Mouse (Mus musculus): ENCODE measurements at regions not wholly inside any gene's neighbourhood (a gene's known extent, or its start where the extent isn't known, plus 50 kb on each side); places are given as distances from the start of the nearest gene placed in this dataset.

DNA sequence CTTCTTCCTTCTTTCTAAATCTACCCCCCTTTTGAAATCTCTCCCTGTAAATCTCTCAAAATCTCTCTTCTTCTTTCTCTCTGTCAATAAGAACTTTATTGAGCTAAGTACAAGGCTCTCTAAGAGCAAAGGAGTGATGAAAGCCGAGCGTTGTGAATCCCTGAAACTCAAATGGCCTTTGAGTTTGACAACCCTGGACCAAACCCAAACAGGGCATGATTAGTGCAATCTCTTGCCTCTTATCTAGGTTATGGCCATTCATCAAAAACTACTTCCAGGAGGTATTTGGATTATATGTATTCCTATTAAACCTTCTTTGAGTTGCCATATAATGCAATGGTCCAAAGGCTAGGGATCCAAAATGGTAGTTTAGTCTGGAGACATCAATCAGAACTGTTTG is 304.0 kb downstream of the Inhba start:
- no peak for DNase-seq (ENCODE audit: low spot score in 2 of 2)

DNA sequence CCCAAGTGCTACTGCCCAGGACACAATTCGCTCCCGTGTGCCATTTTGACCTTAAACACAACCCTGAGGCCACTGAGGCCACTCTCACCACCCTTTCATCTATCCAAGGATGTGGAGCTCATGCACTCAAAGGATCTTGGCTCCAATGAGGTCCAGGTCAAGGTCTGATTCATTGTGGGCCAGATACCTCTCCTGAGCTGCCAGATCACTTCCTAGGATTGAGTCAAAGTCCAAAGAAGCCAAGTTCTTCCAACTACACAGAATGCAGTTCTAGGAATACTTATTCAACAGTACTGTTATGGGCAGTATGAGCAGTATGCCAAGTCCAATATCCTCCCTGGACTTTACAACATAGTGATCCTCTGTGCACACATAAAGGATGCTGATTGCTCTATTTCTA is 304.9 kb downstream of the Inhba start:
- no peak for DNase-seq (ENCODE audit: low spot score in 2 of 2)

DNA sequence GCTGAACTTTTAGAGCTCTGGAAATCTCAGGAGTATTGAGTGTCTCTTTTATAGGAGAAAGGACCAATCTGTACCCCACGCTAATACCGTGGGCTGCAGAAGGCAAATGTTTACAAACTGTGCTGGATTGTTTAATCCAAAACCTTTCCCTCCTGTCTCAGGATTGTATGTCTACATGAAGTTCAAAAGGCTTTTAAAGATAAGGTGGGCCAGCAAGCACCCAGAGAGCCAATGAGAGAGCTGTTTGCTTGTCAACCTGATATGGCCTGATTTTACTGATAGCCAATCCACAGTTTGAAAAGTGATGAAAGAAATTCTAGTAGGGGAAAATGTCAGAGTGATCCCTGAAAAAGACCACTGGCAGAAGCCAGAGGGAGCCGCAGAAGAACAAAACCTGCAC is 305.8 kb downstream of the Inhba start:
- no peak for DNase-seq (ENCODE audit: low spot score in 2 of 2)

DNA sequence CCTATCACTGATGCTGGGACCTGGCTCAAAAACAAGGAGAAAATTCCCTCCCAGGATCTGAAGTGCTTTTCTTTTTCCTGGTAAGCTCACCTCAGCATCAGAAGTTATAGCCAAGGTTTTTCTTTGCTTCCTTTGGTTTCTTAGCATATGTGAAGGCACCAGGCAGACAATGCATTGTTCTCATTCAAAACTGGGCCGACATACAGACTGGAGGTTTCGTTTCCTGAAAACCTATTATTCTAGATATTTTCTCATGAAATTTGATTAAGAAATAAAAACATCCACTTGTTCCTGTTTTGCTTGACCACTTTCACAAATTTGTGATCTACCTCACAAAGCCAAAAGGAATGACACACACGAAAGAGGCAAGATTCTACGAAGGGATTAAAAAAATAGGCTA is 308.7 kb downstream of the Inhba start:
- no peak for DNase-seq (ENCODE audit: low spot score in 2 of 2)

DNA sequence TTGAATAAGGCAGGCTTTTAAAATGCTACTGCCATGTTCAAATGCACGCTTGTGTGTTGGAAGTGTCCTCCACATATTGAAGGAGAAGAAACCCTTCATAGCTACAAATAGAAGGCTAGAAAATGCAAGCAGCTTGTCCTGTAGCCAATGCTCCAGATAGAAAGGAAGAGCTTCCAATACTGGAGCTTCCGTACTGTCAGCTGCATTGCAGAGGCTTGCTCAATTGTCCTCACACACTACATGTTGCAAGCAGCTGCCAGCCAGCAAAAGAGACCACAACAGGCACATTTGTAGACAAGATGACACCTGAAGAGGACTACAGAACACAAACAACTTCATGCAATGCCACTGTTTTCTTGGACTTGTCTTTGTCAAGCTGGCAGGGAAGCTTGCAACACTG is 314.0 kb downstream of the Inhba start:
- DNase-seq (ENCODE audit: low spot score in 2 of 2), result no peak

DNA sequence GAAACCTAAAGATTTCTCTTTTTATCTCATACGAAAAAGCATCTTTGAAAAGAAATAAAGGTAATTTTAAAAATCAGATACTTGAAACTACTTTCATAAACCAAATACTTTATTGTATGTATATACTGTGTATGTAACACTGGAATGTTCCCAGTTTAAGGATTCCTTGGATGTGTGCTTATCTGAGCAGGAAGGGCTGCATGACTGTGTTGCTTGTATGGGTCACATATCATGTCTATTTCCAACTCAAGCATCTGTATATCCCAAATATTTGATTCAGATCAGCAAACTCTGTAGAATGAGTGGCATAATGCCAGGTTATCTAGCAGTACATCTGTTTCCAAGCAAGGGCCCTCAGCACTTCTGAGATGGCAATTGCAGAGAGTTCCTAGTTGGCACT is 330.1 kb downstream of the Inhba start:
- no peak for DNase-seq (ENCODE audit: low spot score in 2 of 2)

DNA sequence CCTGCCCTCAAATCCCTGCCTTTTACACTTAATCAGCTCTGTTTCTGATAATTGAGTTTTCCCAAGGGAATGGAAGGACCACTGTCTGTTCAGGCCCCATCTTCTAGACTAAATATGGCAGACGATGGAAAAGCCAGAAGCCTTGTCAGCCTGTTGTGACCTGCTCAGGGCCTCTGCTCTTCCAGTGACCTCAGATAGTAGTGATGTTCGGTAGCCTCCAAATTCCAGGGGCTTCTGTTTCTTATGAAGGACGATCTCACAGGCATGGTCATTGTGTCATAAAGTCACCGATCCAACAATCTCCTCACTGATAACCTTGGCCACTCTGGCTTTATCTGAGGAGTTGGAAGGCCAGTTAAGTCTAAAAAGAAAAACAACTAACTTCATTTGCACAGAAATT is 330.5 kb downstream of the Inhba start:
- DNase-seq (ENCODE audit: low spot score in 2 of 2), result no peak

DNA sequence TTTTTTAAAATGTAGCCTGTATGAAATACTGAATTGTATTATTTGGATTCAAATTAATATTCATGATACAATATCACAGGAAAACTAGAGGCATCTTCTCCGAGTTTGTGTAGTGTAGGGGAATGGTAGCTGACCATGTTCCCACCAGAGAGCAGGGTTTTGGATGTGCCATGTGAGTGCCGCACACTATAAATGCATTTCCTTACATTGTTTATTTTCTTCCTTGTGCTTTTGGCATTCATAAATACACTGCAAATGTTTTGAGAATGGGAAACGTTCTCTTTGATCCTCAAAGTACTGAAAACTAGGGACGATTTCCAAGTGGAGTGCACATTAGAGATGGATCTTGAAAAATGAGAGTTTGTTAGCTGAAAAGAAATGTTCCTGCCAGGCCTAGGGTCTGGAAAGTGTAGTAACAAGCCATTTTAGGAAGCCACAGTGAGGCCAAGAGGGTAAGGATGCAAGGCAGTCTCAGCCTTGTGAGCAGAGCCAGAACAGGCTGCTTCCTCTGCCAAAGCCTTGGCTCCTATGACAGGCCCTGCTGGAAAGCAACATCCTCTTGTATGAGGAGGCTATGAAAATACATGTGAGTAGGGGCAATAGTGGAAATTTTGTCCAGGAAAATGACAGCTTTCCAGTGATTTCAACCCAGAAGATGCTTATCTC is 331.8 kb downstream of the Inhba start:
- no peak for DNase-seq (ENCODE audit: low spot score in 2 of 2)

DNA sequence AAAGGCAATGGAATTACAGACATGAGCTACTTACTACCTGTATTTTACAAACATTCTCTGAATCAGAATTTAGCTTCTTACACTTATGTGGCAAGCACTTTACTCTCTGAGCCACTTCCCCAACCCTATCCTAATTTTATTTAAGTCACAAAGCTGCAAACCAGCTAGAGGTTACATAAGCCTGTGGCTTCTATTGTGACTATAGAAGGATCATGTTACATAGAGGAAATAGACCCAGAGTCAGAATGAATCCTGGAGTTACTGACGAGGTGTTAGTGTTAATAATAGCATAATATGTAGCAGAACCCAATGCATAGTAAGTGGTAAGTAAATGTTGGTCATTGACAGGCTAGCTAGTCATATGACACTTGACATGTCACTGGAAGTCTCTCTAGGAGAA is 337.7 kb downstream of the Inhba start:
- no peak for DNase-seq (ENCODE audit: low spot score in 2 of 2)

DNA sequence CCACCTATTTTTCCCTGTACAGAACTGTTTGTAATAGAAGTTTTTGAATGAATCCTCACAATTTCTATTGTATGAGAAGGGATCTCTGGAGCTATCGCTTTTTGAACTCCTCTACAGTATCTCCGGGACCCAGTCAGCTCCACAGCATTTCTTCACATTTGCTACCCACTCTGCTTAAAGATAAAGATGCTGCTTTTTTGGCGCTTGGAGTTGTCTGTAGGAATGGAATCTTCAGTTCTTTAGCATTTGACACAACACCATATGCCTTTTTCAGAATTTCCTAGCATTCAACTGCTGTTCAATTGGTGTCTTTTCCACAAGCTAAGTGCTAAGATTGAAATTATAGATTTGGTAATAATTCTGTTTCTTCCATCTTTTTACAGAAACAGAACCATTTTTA is 338.4 kb downstream of the Inhba start:
- peak in 1 of 2 experiments; percentile 11 for DNase-seq (ENCODE audit: low spot score in 2 of 2)

DNA sequence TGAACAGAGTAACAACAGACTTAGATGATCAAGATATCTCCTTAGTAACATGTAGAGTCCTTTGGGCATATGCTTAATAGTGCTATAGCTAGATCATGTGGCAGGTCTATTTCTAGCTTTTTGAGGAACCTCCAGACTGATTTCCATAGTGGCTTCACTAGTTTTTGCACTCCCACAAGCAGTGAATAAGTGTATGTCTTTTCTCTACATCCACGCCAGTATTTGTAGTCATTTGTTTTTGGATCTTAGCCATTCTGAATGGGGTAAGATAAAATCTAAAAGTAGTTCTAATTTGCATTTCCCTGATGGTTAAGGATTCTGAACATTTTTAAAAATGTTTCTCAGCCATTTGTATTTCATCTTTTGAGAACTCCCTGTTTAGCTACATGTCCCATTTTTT is 343.7 kb downstream of the Inhba start:
- DNase-seq (ENCODE audit: low spot score in 2 of 2), result peak in 1 of 2 experiments; percentile 24

DNA sequence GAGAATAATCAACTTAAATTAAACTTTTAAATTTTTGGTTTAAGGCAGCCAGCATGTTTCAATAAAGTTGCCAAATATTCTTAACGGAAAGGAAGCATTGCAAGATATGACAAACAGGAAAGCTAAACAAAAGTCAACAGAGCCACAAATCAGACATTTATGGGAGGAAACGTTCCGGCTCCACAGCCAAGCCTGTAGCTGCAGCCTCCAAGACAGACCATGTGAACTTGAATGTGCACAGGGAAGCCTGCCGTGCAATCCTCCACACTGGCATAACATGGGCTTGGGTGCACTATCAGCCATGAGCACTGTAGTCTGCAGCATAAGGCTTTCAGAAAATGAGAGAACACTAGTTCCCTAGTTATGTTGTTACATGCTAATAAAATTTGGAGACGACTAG is 367.8 kb downstream of the Inhba start:
- DNase-seq (ENCODE audit: low spot score in 2 of 2), result no peak

DNA sequence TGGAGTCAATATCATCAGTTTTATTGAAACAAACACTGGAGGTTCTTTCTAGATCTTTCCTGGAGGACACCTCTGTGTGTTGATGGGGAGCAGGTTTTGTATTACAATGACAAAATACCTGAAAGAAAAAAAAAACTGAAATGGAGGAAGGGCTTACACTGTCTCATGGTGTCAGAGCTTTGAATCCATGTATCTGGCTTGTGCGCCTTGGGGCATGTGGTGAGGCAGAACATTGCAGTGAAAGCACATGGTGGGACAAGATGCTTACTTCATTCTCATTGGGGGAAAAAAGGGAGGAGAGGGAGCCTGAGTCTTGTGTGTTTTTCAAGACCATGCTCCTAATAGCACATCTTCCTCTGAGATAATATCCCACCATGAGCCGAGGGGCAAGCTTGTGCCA is 368.3 kb downstream of the Inhba start:
- DNase-seq (ENCODE audit: low spot score in 2 of 2), result no peak

DNA sequence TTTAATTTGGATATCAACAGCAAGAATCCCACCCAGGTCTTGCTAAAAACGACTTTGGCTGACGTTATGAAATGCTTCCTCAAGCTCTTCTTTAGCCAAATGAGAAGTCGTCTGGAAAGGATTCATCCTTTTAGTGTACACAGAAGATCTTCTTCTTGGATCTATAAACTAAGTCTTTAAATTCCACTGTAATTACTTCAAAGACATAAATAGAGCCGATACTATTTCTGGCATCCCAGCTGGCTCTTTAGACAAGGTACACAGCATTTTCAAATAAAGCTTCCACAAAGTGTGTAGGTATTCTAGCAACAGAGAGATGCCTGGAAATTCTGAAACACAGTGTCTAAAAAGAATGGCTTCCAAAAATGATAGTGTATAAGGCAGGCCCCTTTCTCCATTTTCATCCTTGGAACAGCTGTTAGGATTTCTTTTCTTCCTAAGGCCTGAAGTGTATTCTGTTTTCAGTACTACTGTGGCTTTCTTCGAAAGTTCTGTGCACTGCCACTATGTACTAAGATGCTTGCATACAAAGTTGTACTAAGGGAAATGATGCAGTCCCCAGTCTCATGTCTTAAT is 371.4 kb downstream of the Inhba start:
- DNase-seq (ENCODE audit: low spot score in 2 of 2), result peak; percentile 19 to 29

DNA sequence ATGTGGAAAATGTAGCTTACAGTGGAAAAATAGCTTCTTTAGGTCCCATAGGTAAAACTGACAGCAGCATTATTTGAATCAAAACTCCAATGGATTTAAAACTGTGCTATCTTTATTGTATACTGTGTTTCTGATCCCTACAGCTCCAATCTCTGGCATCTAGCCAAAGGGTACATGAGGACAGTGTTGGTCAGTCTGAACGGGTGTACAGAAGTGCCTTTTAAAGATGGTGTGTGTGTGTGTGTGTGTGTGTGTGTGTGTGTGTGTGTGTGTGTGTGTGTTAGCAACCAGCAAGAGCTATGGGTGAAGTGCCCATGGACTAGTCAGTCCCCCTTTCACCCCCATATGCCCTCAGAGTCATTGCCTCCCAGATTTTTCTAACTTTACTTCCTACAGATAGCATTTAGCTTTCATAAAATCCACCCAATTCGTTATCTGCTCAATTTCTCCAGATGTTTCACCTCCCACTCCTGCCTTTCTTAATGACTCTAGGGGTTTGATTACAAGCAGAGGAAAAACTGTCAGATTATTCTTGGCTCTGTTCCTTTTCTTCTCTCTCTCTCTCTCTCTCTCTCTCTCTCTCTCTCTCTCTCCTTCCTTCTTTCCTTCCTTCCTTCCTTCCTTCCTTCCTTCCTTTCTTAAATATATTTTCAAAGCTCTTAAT is 404.8 kb downstream of the Inhba start:
- DNase-seq (ENCODE audit: low spot score in 2 of 2), result no peak

DNA sequence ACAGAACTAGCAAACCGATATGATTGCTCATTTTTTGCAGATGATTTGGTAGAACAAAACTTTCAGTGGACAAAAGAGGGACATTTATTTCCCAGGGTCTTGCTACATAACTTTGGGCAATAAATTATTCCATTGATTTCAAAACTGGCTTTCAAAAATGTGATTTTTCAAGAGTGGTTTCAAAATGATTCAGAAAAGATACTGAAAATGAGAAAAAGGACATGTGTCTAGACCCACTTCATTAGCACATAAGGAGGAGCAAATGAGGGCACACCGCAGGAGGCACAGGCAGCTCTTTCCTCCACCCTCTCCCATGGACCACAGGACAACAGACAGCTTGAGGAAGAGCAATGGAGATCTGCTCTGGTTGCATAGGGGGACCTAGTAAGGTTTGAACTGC is 412.5 kb downstream of the Inhba start:
- no peak for DNase-seq (ENCODE audit: low spot score in 2 of 2)

DNA sequence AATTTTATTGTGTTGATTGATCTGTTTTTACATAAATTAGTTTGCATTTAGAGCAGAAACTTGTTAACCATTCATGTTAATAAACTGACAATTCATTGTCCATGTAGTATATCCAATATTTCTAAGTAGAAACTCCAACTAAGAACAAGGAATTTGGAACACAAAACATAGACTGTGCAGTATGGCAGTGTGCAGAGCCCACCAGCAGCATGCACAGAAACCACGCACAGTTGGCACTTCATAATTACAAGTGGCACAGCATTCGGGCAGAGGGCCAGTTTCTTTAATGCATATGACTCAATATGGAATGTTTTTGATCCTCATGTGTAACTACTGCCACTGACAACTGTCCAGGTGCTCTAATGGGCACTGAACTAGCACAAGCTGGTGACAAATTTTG is 423.8 kb downstream of the Inhba start:
- DNase-seq (ENCODE audit: low spot score in 2 of 2), result no peak

DNA sequence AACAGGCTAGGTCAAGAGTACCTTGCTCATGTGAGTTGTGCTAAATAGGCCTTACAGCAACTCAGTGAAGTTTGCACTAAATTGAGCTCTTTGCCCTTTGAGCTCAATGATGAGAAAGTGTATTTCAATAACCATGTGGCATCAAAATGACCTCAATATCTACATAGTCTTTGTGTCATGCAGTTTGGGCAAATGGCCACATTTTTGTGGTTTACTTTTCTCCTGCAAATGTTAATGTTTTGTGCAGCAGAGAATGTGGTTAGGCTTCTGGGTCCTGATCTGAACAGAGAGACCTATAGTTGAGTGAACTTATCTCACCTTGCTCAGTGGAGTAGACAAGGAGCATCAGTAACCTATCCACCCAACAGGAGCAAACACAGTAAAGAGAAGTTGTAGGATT is 441.6 kb downstream of the Inhba start:
- DNase-seq (ENCODE audit: low spot score in 2 of 2), result no peak

DNA sequence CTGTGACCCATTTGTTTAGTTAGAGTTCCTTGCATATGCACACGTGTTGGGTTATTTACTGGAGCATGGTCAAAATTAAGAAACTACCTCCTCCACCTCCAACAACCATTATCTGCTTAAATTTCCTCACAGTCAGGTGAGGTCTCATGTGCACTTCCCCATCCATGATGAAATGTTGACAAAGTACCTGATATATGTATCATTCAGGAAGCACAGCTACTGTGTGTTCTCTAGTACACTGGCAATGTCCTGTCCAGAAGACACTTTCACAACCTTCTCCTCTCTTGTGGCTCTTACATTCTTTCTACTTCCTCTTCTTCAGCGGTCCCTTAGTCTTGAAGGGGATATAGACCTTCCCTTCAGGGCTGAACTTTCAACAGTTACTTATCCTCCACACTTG is 448.1 kb downstream of the Inhba start:
- no peak for DNase-seq (ENCODE audit: low spot score in 2 of 2)

DNA sequence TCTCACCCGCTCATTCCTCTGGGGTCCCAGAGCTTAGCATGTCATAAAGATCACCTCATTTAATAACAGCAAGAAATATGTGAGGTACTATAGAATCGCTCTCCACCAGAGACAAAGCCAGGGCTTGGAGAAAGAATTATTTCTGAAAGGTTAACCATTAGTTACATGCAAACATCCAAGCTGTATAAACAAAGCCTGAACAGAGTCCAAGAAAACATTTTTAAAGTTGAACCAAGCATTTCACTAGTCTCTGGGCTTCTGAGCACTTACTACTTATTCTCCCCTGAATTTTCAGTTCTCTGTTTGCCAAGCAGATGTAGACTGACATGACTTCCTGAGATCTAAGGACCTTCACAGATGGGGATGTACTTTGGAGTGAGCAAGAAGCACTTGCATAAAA is 450.0 kb downstream of the Inhba start:
- no peak for DNase-seq (ENCODE audit: low spot score in 2 of 2)

DNA sequence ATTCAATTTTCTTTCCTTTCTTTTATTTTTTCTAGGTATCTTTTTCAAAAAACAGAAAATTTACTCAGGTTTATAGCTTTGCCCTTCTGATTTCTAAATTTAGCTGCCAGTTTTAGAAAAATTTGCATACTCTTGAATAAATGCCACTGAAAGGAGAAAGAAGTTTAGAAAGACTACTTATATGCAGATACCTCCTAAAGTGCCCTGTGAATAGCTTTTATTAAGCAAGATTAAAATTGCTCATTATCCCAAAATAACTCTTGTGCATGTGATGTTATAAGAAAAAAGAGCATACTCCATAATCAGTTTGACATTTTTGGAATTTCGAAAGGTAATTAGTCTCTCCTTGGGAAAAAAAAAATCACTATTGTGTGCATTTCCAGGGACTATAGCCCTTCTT is 453.2 kb downstream of the Inhba start:
- no peak for DNase-seq (ENCODE audit: low spot score in 2 of 2)

DNA sequence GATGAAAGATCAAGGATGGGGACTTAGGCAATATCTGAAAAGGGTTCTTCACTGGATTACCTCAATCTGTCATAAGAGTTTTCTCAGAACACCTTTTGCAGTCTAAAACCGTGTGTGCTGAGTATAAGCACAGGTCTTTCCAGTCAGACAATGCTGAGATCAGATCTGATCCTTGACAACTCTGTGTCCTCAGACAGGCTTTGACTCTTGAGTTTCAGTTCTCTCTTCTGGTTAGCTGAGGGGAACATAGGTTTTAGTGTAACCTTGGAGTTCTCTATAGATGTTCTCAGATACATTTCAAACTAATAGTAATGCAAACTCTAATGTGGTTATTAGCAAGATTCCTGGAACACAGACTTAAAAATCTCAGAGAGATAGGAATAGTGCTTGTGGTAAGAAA is 453.7 kb downstream of the Inhba start:
- DNase-seq (ENCODE audit: low spot score in 2 of 2), result no peak

DNA sequence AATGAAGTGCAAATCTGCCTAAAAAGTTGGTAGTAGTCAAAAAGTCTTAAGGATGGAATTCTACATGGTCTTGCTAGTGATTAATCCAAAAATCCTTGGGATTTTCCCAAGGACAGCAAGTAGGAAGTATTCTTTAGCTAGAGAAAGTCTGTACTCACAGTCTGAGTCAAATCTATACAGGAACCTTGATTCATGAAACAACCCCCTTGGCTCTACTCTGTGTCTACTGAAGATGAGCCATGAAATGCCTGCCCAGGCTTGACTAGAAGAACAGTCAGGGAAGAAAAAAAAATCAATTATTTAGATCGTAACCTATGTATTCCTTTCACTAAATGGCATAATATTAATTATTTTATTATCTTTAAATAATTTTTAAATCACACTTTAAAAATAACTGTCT is 454.2 kb downstream of the Inhba start:
- no peak for DNase-seq (ENCODE audit: low spot score in 2 of 2)

DNA sequence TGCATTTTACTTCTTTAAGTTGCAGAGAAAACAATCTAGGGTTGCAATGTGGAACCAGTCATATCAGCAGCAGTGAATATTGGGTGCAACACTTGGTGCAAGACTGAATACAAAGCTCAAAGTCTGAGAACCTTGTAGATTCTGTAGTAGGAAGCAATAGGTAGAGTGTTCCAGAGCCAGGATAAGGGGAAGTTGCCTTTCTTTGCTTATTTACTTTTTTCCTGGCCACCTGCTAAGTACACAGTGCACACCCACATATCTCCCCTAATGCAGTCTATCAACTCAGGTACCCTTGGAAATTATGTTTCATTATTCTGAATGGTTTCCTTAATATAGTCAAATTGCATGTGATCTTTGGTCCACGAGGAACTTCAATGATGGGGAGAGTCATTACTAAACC is 464.9 kb downstream of the Inhba start:
- DNase-seq (ENCODE audit: low spot score in 2 of 2), result no peak
